In the genomic region with DNA sequence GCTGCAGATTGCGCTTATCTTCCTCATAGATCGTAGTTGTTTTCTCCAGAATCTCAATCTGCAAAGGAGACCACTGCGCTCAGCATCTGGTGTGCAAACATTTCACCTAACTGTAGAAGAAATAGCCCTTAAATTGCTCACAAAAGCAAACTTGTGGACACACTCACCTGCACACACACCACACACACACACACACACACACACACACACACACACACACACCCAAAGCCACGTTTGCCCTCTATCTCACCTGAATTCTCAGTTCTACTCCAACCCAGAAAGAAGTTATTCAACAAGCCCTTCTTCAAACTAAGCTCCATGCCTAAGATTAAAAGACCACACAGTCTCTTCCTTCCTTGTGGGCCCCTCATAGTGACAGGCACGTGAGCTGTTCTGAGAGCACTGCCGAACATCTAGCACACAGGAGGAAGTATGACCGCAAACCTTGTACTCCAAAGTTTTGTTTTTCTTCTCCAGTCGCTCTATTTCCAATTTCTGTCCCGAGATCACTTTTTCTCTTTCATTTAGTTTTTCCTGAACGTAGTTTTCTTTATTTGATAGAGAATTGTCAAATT, we compare ENCODE assay signal across 25 mouse cellular contexts. TPM values are rescaled to one million over a fixed set of nuclear protein-coding genes. Genes with fewer than 3 reads are reported as not detected.
DNase-seq lines count a peak whose midpoint lies in the region; ATAC-seq and TF ChIP-seq lines count a peak whose summit lies in the region.
"Had no signal": no experiment of that assay in that cellular context is flagged by ENCODE, and none has a peak within 500 bp of the region (broad histone marks: within the 10 kb centered on the region; RNA-seq: fewer than 3 reads in every experiment).

No protein-coding gene starts in this region.

- WGBS in stomach, postnatal 0 days: 86% methylated on average over 10 of the region's 10 CpGs

- no peaks in the 10 kb centered on the region for H3K4me1 ChIP-seq in stomach, postnatal 0 days (replicated peaks; ENCODE audit: control insufficient read depth, insufficient read depth)
- H3K4me1 ChIP-seq: embryonic facial prominence, embryonic 13.5 days; forebrain, embryonic 10.5 days; forebrain, embryonic 15.5 days; hindbrain, embryonic 13.5 days; limb, embryonic 12.5 days; lung, embryonic 15.5 days; midbrain, embryonic 13.5 days had no signal

- no peak for TF ChIP-seq EP300 in stomach, postnatal 0 days (optimal IDR thresholded peaks at IDR 0.05)

- H3K27me3 ChIP-seq in stomach, postnatal 0 days (ENCODE audit: control insufficient read depth, insufficient read depth, low read length): no peaks in the 10 kb centered on the region
- H3K27me3 ChIP-seq: embryonic facial prominence, embryonic 13.5 days; forebrain, embryonic 15.5 days; hindbrain, embryonic 13.5 days; limb, embryonic 12.5 days; lung, embryonic 15.5 days; midbrain, embryonic 13.5 days; Patski had no signal

- H3K9ac ChIP-seq in stomach, postnatal 0 days (ENCODE audit: low read length): no peak overlapping the region
- H3K9ac ChIP-seq: embryonic facial prominence, embryonic 13.5 days; forebrain, embryonic 15.5 days; hindbrain, embryonic 13.5 days; limb, embryonic 12.5 days; lung, embryonic 15.5 days; midbrain, embryonic 13.5 days had no signal

- no peaks in the 10 kb centered on the region for H3K9me3 ChIP-seq in stomach, postnatal 0 days (ENCODE audit: control insufficient read depth, low read length)
- H3K9me3 ChIP-seq: embryonic facial prominence, embryonic 13.5 days; forebrain, embryonic 10.5 days; forebrain, embryonic 15.5 days; hindbrain, embryonic 13.5 days; limb, embryonic 12.5 days; lung, embryonic 15.5 days; midbrain, embryonic 13.5 days had no signal

- peak; percentile 54 for DNase-seq in CD4-positive helper T cell, adult 2 months (ENCODE audit: low read depth, low spot score)
- DNase-seq in T-cell, adult 2 months (ENCODE audit: low spot score): peak; percentile 68
- peak; percentile 61 for DNase-seq in thymus, postnatal 14 days
- no peak for DNase-seq in right cerebral cortex, postnatal 36 days (ENCODE audit: low spot score in 2 of 2)
- DNase-seq in urinary bladder, postnatal 25 days (ENCODE audit: low spot score): no peak
- DNase-seq in stomach, postnatal 0 days (ENCODE audit: low spot score): no peak
- DNase-seq in right cerebral cortex, postnatal 14 days: no peak
- DNase-seq: adrenal gland, postnatal 14 days; cerebellum, adult 11-12 months; cerebellum, adult 9-11 months; heart, postnatal 36 days; kidney, adult 8-10 months; kidney, postnatal 14 days; right cerebral cortex, postnatal 25 days had no signal

- TF ChIP-seq CTCF in stomach, postnatal 0 days (IDR thresholded peaks at IDR 0.05; ENCODE audit: low read depth): no peak

- H3K4me2 ChIP-seq in stomach, postnatal 0 days (replicated peaks; ENCODE audit: low read depth): no peak overlapping the region
- H3K4me2 ChIP-seq: embryonic facial prominence, embryonic 13.5 days; forebrain, embryonic 15.5 days; heart, embryonic 11.5 days; hindbrain, embryonic 13.5 days; limb, embryonic 12.5 days; lung, embryonic 15.5 days; midbrain, embryonic 13.5 days had no signal

- no peak overlapping the region for H3K27ac ChIP-seq in stomach, postnatal 0 days (replicated peaks)
- H3K27ac ChIP-seq: embryonic facial prominence, embryonic 13.5 days; forebrain, embryonic 10.5 days; forebrain, embryonic 15.5 days; hindbrain, embryonic 13.5 days; limb, embryonic 12.5 days; lung, embryonic 15.5 days; midbrain, embryonic 13.5 days had no signal

- ATAC-seq in megakaryocyte-erythroid progenitor cell, adult 5-6 weeks (replicated peaks; ENCODE audit: low FRiP score, low TSS enrichment, poor library complexity, severe bottlenecking): 0 out of 2 replicates have a peak, but pooled peaks have one; percentile 33
- no peak for ATAC-seq in stomach, postnatal 0 days (ENCODE audit: low FRiP score, low TSS enrichment)
- ATAC-seq: forebrain, embryonic 15.5 days; intestine, embryonic 16.5 days; midbrain, embryonic 13.5 days; Patski had no signal

- peaks cover 9% of the 10 kb centered on the region for H3K36me3 ChIP-seq in stomach, postnatal 0 days (ENCODE audit: control insufficient read depth, insufficient read depth, low read length)

- no peak overlapping the region for H3K4me3 ChIP-seq in stomach, postnatal 0 days (ENCODE audit: low read depth, low read length)
- H3K4me3 ChIP-seq: embryonic facial prominence, embryonic 13.5 days; forebrain, embryonic 10.5 days; forebrain, embryonic 15.5 days; hindbrain, embryonic 13.5 days; limb, embryonic 12.5 days; lung, embryonic 15.5 days; midbrain, embryonic 13.5 days had no signal

RNA-seq across cellular contexts. Expression of a gene that starts 10.8 kb away (rescaled TPM):
- 5,809 and 5,838 TPM in 2 replicates for total RNA-seq in megakaryocyte-erythroid progenitor cell, adult 5-6 weeks (2014; fragmentation: Nextera tagmentation)
- total RNA-seq in megakaryocyte-erythroid progenitor cell, adult 5-6 weeks (2017): 6,867 and 6,903 TPM in 2 replicates
- polyA plus RNA-seq in stomach, postnatal 0 days (2015; fragmentation: Nextera tagmentation; extraction: Ambion mirVana): 1,416 and 1,491 TPM in 2 replicates

RNA-seq across cellular contexts. Expression of a gene that starts 21.4 kb away (rescaled TPM):
- 54.7 and 95.0 TPM in 2 replicates for total RNA-seq in megakaryocyte-erythroid progenitor cell, adult 5-6 weeks (2014; fragmentation: Nextera tagmentation)
- total RNA-seq in megakaryocyte-erythroid progenitor cell, adult 5-6 weeks (2017): 59.4 and 67.3 TPM in 2 replicates
- polyA plus RNA-seq in stomach, postnatal 0 days (2015; fragmentation: Nextera tagmentation; extraction: Ambion mirVana): 19.9 and 25.1 TPM in 2 replicates

Comparison
In these comparisons a context has a peak if more than half of its experiments do, and no peak if none do; other contexts are left out.
1. DNase-seq: peak in CD4-positive helper T cell, adult 2 months (single experiment), T-cell, adult 2 months (single experiment) and thymus, postnatal 14 days (single experiment); none in right cerebral cortex, postnatal 36 days (0 of 2), urinary bladder, postnatal 25 days (single experiment), stomach, postnatal 0 days (single experiment) and right cerebral cortex, postnatal 14 days (single experiment).